Mouse (Mus musculus) heart, adult 2 months (tissue): ENCODE results near the gene Nif3l1.

Experiments
- CTCF ChIP-seq: fragments of 200-600 bp; IDR thresholded peaks from 2 replicates; pipeline ENCODE4 v1.8.1; 2022; ENCODE audit warnings: antibody characterized with exemption, mild to moderate bottlenecking, moderate library complexity
- EP300 ChIP-seq: fragments of 200-500 bp; IDR thresholded peaks from 2 replicates; pipeline ENCODE4 v1.6.1; 2011; ENCODE audit warnings: low read depth, low read length, control low read depth; ENCODE audit not compliant: insufficient read depth
- POLR2A ChIP-seq: fragments of 200-500 bp; IDR thresholded peaks from 2 replicates; pipeline ENCODE4 v1.6.1; 2011; ENCODE audit warnings: mild to moderate bottlenecking, low read depth, low read length, control low read depth; ENCODE audit not compliant: insufficient read depth

GRCm38 (mm10) chr1:58397731-58398130, 47.2 kb upstream of the Nif3l1 start:
- TF ChIP-seq CTCF (no peak), POLR2A (no peak), EP300 (no peak)
